Mouse (Mus musculus) B cell, adult 2 months (primary cell): ENCODE measurements around the gene Fxyd3.

Experiments used
- DNase-seq, 2 experiments: peaks; one replicate each; pipeline ENCODE4 v3.0.0; 2022

The Fxyd3 gene

DNA sequence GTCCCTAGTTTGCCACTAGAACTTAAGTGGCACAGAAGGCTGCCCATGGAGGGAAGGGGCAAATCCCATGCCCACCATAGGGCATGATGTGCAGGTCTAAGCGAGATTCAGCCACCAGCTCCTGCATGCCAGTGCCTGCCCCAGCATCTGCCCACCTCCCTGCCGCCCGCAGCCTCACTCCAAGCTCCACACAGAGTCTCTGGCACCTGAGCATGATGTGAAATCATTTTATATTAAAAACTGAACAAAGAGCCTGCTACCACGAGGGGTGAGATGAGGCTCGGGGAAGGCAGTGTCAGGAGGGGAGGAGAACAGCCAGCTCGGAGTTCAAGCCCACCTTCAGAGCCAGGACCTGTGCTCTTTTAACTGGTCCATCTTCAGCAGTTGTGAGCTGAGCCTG, 6.2 kb downstream of the Fxyd3 start:
- no peak for DNase-seq

DNA sequence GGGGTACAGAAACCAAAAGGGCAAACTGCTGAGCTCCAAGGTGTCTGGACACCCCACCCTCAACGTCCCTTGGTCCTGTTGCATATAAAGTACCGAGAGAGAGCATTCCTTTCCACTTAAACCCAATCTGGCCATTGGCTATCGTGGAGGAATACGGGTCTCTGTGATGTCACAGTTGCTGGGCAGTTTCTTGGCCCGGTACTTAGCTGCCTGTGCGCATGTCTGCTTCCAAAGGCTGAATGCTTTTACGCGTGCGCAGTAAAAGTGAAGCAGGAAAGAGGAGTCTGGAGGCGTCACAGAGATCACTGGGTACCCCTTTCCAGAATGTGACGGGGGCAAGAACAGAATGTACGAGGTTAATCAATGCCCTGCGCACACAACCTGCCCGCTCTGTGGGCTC, 7.0 kb downstream of the Fxyd3 start:
- DNase-seq: no peak

GRCm38 (mm10) chr7:31067836-31068235, 8.7 kb downstream of the Fxyd3 start:
- no peak for DNase-seq

GRCm38 (mm10) chr7:31063074-31063560, 13.4 kb downstream of the Fxyd3 start:
- DNase-seq: no peak

DNA sequence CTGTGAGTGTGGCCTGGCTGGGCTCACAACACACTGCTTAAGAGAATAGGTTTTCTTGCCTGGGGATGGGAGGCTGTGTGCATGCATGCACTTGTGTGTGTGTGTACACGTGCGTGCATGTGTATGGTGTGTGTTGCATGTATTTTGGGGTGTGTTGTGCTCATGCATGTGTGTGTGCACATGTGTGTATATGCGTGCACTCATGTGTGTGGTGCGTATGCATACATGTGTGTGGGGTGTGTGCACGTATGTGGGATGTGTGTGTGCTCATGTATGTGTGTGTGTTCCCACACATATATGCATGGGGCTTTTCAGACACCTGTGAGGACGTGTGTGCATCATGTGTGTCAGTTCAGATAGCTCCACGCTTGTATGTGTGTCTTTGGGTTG, 15.9 kb downstream of the Fxyd3 start:
- no peak for DNase-seq

GRCm38 (mm10) chr7:31059919-31060620, 16.4 kb downstream of the Fxyd3 start:
- no peak for DNase-seq

DNA sequence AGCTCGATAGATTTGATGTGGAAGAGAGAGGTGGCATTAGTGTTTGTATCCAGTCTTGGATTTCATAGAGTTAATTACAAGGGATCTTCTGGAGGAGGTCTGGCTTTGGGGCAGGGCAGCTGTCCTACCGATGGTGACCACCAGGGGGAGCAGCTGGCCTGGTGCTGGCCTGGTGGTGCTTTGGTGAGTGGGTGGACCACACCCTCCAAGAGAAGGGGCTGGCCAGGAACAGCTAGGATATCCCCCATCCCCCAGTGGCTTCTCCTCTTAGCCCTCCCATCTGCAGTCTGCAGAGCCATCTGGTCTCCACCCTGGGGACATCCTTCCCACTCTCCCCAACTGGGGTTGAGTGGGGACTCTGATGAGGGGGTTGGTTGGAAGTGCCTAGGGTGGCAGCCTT, 17.4 kb downstream of the Fxyd3 start, which contains the start of gene Lgi4:
Gene Lgi4 (plus strand): TSS at position 235 of the 400 bp plus-strand sequence.
- peak; percentile 89 to 90 for DNase-seq

- no peak for DNase-seq
Measured at GRCm38 (mm10) chr7:31058211-31058610, 18.3 kb downstream of the Fxyd3 start.

DNA sequence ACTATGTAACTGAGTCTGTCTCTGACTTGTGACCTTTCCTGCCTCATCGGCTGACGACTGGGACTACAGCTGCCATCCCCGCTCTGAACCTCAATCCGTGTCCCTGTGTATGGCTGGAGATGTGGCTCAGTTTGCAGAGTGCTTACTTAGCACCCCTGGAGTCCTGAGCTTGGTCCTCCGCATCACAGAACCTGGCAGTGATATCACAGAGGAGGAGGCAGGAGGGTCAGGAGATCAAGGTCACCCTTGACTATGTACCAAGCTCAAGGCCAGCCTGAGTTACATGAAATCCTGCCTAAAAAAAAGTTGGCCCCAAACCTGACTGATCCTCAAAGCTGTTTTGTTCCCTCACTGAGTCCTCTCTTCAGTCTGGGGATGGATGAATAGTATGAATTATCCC, 18.8 kb downstream of the Fxyd3 start:
- no peak for DNase-seq

GRCm38 (mm10) chr7:31057071-31057470, 19.4 kb downstream of the Fxyd3 start, which contains the start of gene Fxyd1:
Fxyd1 (minus strand) TSS chr7:31057199.
- no peak for DNase-seq

GRCm38 (mm10) chr7:31056448-31056847, 20.1 kb downstream of the Fxyd3 start:
- no peak for DNase-seq

GRCm38 (mm10) chr7:31055883-31056282, 20.6 kb downstream of the Fxyd3 start:
- no peak for DNase-seq

- no peak for DNase-seq
Measured at GRCm38 (mm10) chr7:31055354-31055824, 21.1 kb downstream of the Fxyd3 start.

DNA sequence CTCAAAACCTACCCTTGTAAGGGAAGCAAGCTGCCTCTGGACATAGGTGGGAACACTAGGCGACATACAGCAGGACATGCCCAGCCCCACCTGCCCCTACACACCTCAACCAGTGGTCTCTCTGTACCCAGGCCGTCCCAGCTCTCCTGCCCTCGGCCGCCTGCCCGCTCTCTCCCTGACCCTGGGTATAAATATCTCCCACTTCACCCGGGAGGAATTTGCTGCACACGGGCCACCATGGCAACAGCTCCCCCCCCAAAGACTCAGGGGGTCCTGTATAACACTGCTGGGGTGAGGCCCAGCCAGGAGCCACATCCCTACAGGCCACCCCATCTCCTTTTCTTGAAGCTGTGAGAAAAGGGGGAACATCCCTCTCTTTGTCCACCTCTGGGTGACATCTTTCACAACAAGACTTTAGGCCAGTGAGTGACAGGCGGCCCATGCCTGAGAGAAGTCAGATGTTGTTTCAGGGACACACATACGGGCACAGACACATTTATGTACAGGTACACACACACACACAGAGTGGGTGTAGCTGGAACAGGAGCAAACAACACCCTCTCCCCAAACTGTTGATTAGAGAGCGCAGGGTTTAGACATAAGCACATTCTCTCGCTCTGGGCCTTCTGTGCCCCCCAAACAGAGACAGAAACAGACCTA, 21.7 kb downstream of the Fxyd3 start:
- no peak for DNase-seq

GRCm38 (mm10) chr7:31053882-31054447, 22.5 kb downstream of the Fxyd3 start:
- DNase-seq: no peak

DNA sequence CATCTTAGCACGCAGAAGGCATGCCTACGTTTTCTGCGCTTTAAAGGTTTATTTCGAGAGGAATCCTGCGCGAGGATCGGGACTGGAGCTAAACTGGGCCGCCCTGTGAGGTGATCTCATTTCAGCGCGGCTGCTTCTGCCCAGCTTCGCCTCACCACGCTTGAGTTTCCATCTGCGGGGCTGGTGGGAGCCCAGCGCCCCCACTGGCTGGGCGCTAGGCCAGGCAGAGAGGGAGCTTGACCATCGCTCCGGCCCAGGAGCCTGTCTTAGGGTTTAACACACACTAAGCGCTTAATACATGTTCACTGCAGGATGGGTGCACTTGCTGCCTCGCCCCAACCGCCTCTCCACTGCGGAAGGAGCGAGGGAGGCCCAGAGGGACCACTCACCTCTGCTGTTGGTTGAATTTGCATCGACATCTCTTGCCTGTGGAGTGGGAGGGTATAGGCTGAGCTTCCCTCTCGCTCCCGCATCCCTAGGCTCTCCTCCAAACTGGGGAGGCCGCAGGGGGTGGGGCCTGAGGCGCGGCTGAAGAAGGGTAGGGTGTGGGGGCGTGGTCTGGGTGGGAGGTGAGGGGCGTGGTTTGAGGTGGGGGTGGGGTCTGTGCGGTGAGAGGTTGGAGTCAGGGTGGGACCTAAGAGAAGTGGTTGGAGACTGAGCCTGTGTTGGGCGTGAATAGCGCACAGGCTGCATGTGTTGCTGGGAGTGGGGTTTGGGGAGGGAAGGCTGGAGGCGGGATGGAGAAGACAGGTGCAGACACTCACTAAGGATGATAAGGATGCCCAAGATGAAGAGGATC, 23.7 kb downstream of the Fxyd3 start:
- peak; percentile 45 to 53 for DNase-seq

DNA sequence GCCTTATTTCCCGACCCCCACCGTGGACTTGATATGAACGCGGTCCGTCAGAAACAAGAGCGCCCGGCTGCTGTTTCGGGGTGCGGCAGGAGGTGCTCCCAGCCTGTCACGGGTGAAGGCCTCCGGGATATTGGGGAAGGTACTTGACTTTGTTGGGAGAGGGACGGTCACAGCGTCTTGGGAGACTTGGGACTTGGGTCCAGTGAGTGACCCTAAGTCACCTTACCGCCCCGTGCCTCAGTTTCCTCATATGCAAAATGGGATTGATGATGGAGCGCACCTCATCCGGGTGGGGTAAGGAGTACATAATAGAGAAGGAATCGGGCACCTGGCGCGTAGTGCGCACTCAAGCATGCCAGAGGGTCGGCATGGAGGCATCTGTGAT, 24.3 kb downstream of the Fxyd3 start:
- DNase-seq: no peak

DNA sequence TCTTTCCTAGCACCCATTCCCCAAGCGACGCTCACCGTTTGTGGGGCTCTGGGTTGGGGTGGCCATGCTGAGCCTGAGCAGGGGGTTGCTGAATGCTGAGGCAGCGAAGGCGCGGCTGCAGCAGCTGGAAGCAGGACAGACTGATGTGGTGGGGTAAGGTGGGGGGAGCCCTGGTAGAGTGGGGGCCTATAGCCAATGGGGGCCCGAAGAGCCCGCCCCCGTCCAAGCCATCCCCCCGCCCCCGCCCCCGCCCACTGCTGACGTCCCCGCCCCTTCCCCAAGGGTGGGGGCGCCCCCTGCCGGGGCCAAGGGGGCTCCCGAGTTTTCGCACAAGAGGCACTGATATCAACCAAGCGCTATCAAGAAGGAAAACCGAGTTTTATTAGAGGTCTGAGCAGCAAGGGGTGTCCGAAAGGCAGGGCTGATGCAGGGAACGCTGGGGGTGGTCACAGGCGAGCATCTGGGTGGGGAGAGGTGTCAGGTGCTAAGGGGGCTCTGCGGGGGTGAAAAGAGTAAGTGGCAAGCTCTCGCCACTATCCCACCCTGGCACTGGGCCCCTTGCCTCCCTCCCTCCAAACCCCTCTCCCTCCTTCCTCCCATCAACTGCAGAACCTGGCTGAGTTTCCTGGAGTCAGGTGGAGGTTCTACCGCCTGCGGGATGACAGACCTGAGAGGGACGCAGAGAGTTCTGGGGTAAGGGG, 25.0 kb downstream of the Fxyd3 start, which contains the start of gene Fxyd7:
Gene Fxyd7 (minus strand): TSS at position 147 of the 701 bp plus-strand sequence.
- no peak for DNase-seq

DNA sequence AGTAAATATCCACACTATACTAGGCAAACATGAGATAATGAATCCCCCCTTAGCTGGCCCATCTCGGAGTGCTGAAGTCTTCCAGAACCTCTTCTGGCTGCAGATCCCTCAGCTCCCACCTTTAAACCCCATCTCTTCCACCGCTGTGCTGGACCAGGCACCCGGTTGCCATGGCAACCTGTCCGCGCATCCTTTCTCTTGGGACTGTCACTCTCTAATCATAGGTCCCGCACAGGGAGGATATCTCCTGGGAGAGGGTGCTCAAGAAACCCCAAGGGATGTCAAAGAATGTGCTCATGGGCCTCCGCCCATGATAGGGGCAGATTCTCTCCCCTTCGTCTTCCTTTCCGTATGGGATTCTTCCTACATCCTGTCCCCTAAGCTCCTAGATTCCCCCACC, 25.6 kb downstream of the Fxyd3 start:
- DNase-seq: peak; percentile 35 to 38

GRCm38 (mm10) chr7:31050487-31050886, 26.0 kb downstream of the Fxyd3 start:
- DNase-seq: no peak

GRCm38 (mm10) chr7:31049846-31050281, 26.6 kb downstream of the Fxyd3 start:
- no peak for DNase-seq
